Mouse (Mus musculus): ENCODE measurements around the gene Pcbp3. TPM values are rescaled to one million over a fixed set of nuclear protein-coding genes. Genes with fewer than 3 reads are reported as not detected.
A peak's percentile ranks its signal among the peaks of the same experiment; 100 is the strongest.
"Not testable (repeated sequence)": the region's sequence is repeated elsewhere in the genome, so short reads cannot be mapped to it uniquely, and the experiment has no call there.

The Pcbp3 gene
- polyA plus RNA-seq, 1 experiment from 2014 or later, result 15.3 TPM

DNA sequence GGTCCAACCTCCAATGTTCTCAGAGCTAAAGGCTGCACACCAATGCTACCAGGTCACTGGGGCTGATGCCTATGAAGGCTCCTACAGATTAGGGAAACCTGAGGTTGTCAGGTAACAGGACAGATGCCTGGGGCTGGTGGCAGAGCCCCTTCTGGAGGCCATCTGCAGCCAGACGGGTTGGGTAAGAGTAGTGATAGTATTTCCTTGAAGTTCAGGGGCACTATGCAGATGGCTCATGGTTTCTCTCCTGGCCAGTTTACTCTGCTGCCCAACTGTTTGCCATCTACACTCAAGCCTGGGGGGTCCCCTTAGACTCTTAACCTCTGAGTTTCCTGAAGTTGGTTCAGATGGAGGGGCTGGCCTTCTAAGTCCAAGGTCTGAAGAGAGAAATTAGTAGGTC, 195.5 kb downstream of the Pcbp3 start:
- TF ChIP-seq CTCF (IDR thresholded peaks at IDR 0.05; ENCODE audit: low read depth) (no peak), EP300 (optimal IDR thresholded peaks at IDR 0.05) (no peak)
- H3K27me3 ChIP-seq (ENCODE audit: control insufficient read depth, insufficient read depth, low read length), result no peaks in the 10 kb centered on the region
- no peak overlapping the region for H3K27ac ChIP-seq (replicated peaks)
- no peaks in the 10 kb centered on the region for H3K4me1 ChIP-seq (replicated peaks; ENCODE audit: control insufficient read depth, insufficient read depth)
- no peak overlapping the region for H3K9ac ChIP-seq (ENCODE audit: low read length)
- no peak for ATAC-seq (ENCODE audit: low FRiP score, low TSS enrichment)
- H3K4me3 ChIP-seq (ENCODE audit: low read depth, low read length), result no peak overlapping the region
- no peaks in the 10 kb centered on the region for H3K36me3 ChIP-seq (ENCODE audit: control insufficient read depth, insufficient read depth, low read length)
- no peaks in the 10 kb centered on the region for H3K9me3 ChIP-seq (ENCODE audit: control insufficient read depth, low read length)
- no peak overlapping the region for H3K4me2 ChIP-seq (replicated peaks; ENCODE audit: low read depth)
- no peak for DNase-seq (ENCODE audit: low spot score)
- WGBS, result 80% methylated on average over 1 of the region's 1 CpGs

DNA sequence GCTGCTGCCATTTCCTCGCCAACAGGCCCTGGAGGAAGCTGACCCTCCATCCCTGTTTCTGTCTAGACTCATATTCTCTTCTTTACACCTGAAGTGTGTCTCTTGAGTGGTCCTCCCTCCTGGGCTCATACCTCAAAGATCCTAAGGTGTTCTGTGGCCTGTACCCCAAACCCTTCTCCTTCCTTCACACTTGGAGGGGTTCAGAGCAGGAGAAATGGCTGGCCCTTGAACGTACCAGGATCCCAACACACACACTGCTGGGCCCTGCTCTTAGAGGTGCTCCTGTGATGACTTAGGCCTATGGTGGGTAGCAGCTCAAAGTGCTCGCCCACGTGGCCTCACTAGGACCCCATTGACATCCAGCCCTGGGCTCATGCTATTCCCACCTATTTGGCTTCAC, 196.8 kb downstream of the Pcbp3 start:
- Histone ChIP-seq H3K4me1 (replicated peaks; ENCODE audit: control insufficient read depth, insufficient read depth) (no peaks in the 10 kb centered on the region), H3K36me3 (ENCODE audit: control insufficient read depth, insufficient read depth, low read length) (no peaks in the 10 kb centered on the region)

DNA sequence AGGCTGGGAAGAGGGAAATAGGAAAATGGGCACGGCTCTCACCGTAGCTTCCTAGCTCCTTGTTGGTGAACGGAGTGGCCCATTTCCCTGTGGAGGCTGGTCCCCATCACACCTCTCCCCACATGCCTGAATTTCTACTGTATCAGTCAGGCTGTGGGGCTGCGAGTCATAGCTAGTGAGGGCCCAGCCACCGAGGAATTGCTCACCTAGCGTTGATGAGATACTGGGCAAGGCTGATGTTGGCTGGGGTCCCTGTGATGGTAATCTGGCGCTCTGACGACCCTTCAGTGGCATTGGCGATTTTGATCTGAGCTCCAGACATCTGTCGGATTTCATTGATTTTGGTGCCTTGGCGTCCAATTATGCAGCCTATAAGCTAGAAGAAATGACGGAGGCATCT, 198.7 kb downstream of the Pcbp3 start:
- no peak overlapping the region for H3K4me2 ChIP-seq (replicated peaks; ENCODE audit: low read depth)
- no peaks in the 10 kb centered on the region for H3K4me1 ChIP-seq (replicated peaks; ENCODE audit: control insufficient read depth, insufficient read depth)
- no peak overlapping the region for H3K4me3 ChIP-seq (ENCODE audit: low read depth, low read length)
- WGBS, result 89% methylated on average over 12 of the region's 12 CpGs
- H3K36me3 ChIP-seq (ENCODE audit: control insufficient read depth, insufficient read depth, low read length), result no peaks in the 10 kb centered on the region
- no peak overlapping the region for H3K9ac ChIP-seq (ENCODE audit: low read length)
- DNase-seq (ENCODE audit: low spot score) (peak; percentile 4), ATAC-seq (ENCODE audit: low FRiP score, low TSS enrichment) (no peak)
- no peaks in the 10 kb centered on the region for H3K9me3 ChIP-seq (ENCODE audit: control insufficient read depth, low read length)
- no peaks in the 10 kb centered on the region for H3K27me3 ChIP-seq (ENCODE audit: control insufficient read depth, insufficient read depth, low read length)
- H3K27ac ChIP-seq (replicated peaks), result no peak overlapping the region
- no peak for TF ChIP-seq EP300 (optimal IDR thresholded peaks at IDR 0.05)
- TF ChIP-seq CTCF (IDR thresholded peaks at IDR 0.05; ENCODE audit: low read depth), result no peak

More for the DNA sequence above, 196.8 kb downstream of the Pcbp3 start:
- 89% methylated on average over 4 of the region's 4 CpGs for WGBS
- H3K27me3 ChIP-seq (ENCODE audit: control insufficient read depth, insufficient read depth, low read length), result no peaks in the 10 kb centered on the region
- no peak overlapping the region for H3K27ac ChIP-seq (replicated peaks)
- H3K4me3 ChIP-seq (ENCODE audit: low read depth, low read length), result no peak overlapping the region
- no peak overlapping the region for H3K4me2 ChIP-seq (replicated peaks; ENCODE audit: low read depth)
- ATAC-seq (ENCODE audit: low FRiP score, low TSS enrichment) (no peak), DNase-seq (ENCODE audit: low spot score) (no peak)
- no peaks in the 10 kb centered on the region for H3K9me3 ChIP-seq (ENCODE audit: control insufficient read depth, low read length)
- TF ChIP-seq CTCF (IDR thresholded peaks at IDR 0.05; ENCODE audit: low read depth) (no peak), EP300 (optimal IDR thresholded peaks at IDR 0.05) (no peak)
- no peak overlapping the region for H3K9ac ChIP-seq (ENCODE audit: low read length)

DNA sequence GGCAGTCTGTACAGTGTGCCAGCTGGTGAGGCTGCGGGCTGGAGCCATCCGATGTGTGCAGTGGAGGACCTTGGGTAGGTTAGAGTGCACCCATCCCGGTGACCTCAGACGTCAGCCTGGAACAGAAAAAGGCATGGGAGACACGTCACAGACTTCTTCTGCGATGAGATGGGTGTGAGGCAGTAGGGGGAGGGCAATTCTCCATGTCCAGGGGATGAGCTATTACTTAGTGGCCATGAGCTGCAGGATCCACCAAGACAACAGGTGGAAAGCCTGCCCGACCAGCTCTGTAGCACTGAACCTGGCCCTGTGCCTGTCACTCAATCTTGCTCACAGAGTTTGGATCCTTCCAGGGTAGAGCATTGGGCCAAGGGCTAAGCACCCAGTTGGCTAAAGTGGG, 199.3 kb downstream of the Pcbp3 start:
- H3K36me3 ChIP-seq (ENCODE audit: control insufficient read depth, insufficient read depth, low read length), result no peaks in the 10 kb centered on the region
- ATAC-seq (ENCODE audit: low FRiP score, low TSS enrichment) (no peak), DNase-seq (ENCODE audit: low spot score) (peak; percentile 10)
- 80% methylated on average over 7 of the region's 7 CpGs for WGBS
- TF ChIP-seq CTCF (IDR thresholded peaks at IDR 0.05; ENCODE audit: low read depth), result no peak
- no peak for TF ChIP-seq EP300 (optimal IDR thresholded peaks at IDR 0.05)
- no peaks in the 10 kb centered on the region for H3K27me3 ChIP-seq (ENCODE audit: control insufficient read depth, insufficient read depth, low read length)
- no peaks in the 10 kb centered on the region for H3K4me1 ChIP-seq (replicated peaks; ENCODE audit: control insufficient read depth, insufficient read depth)
- H3K9ac ChIP-seq (ENCODE audit: low read length), result no peak overlapping the region
- no peak overlapping the region for H3K27ac ChIP-seq (replicated peaks)
- no peak overlapping the region for H3K4me2 ChIP-seq (replicated peaks; ENCODE audit: low read depth)
- no peak overlapping the region for H3K4me3 ChIP-seq (ENCODE audit: low read depth, low read length)
- no peaks in the 10 kb centered on the region for H3K9me3 ChIP-seq (ENCODE audit: control insufficient read depth, low read length)

DNA sequence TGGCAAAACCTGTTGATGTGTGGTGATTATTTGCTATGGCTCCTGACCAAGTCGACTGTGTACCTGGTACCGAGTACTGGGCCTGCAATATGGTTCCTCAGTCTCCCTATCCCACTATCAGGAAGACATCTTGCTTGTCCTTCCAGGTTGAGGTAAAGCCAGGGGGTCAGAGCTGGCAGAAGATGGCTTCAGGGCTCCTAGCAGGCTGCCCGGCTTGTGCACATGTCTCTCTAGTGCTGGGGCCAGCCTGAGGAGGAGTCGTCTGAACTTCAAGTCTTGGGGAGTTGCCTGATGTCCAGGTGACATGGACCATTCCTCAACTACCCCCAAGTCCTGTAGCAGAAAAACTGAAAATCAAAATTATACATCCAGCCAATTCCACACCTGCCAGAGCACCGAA, 201.8 kb downstream of the Pcbp3 start:
- H3K9ac ChIP-seq (ENCODE audit: low read length), result no peak overlapping the region
- WGBS, result 86% methylated on average over 5 of the region's 5 CpGs
- no peaks in the 10 kb centered on the region for H3K27me3 ChIP-seq (ENCODE audit: control insufficient read depth, insufficient read depth, low read length)
- ATAC-seq (ENCODE audit: low FRiP score, low TSS enrichment) (no peak), DNase-seq (ENCODE audit: low spot score) (no peak)
- no peak overlapping the region for H3K27ac ChIP-seq (replicated peaks)
- no peaks in the 10 kb centered on the region for H3K9me3 ChIP-seq (ENCODE audit: control insufficient read depth, low read length)
- H3K4me3 ChIP-seq (ENCODE audit: low read depth, low read length), result no peak overlapping the region
- H3K4me2 ChIP-seq (replicated peaks; ENCODE audit: low read depth), result no peak overlapping the region
- TF ChIP-seq CTCF (IDR thresholded peaks at IDR 0.05; ENCODE audit: low read depth) (no peak), EP300 (optimal IDR thresholded peaks at IDR 0.05) (no peak)
- no peaks in the 10 kb centered on the region for H3K4me1 ChIP-seq (replicated peaks; ENCODE audit: control insufficient read depth, insufficient read depth)
- H3K36me3 ChIP-seq (ENCODE audit: control insufficient read depth, insufficient read depth, low read length), result no peaks in the 10 kb centered on the region

DNA sequence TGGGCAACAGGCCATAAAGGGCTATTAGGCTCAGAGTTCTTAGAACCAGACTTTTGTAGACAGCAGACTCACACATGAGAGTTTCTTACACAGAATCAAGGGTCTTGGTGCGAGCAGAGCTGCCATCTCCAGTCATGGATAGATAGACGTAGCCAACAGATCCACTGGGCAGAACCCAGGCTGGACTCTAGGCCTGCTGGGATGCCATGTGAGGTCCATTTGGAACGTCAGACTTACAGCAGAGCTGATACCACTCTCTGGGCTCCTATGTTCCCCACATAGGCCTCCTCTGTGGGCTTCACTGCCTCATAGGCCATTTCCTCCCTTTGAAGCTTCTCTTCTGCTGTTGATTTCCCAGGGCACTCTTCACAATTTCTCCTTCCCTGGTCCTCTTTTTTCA, 208.0 kb downstream of the Pcbp3 start:
- no peak overlapping the region for H3K27ac ChIP-seq (replicated peaks)
- H3K4me2 ChIP-seq (replicated peaks; ENCODE audit: low read depth), result no peak overlapping the region
- DNase-seq (ENCODE audit: low spot score) (peak; percentile 8), ATAC-seq (ENCODE audit: low FRiP score, low TSS enrichment) (no peak)
- no peak overlapping the region for H3K4me3 ChIP-seq (ENCODE audit: low read depth, low read length)
- H3K27me3 ChIP-seq (ENCODE audit: control insufficient read depth, insufficient read depth, low read length), result no peaks in the 10 kb centered on the region
- no peaks in the 10 kb centered on the region for H3K36me3 ChIP-seq (ENCODE audit: control insufficient read depth, insufficient read depth, low read length)
- H3K9me3 ChIP-seq (ENCODE audit: control insufficient read depth, low read length), result no peaks in the 10 kb centered on the region
- 95% methylated on average over 3 of the region's 3 CpGs for WGBS
- H3K9ac ChIP-seq (ENCODE audit: low read length), result no peak overlapping the region
- no peaks in the 10 kb centered on the region for H3K4me1 ChIP-seq (replicated peaks; ENCODE audit: control insufficient read depth, insufficient read depth)
- TF ChIP-seq CTCF (IDR thresholded peaks at IDR 0.05; ENCODE audit: low read depth) (no peak), EP300 (optimal IDR thresholded peaks at IDR 0.05) (no peak)

DNA sequence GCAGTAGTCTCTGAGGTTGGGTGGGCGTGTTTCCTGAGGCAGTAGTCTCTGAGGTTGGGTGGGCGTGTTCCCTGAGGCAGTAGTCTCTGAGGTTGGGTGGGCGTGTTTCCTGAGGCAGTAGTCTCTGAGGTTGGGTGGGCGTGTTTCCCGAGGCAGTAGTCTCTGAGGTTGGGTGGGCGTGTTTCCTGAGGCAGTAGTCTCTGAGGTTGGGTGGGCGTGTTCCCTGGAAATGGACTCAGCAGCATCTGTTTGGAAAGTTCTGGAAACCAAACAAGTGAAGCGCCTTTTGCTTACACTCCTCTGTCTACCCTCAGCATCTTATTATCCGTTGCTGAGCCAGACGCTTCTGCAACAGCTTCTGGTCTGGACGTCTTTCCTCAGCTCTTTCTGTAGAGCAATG, 217.4 kb downstream of the Pcbp3 start:
- not testable (repeated sequence) for H3K4me2 ChIP-seq (replicated peaks; ENCODE audit: low read depth); H3K9me3 ChIP-seq (ENCODE audit: control insufficient read depth, low read length); H3K27ac ChIP-seq (replicated peaks); H3K27me3 ChIP-seq (ENCODE audit: control insufficient read depth, insufficient read depth, low read length); H3K4me3 ChIP-seq (ENCODE audit: low read depth, low read length); ATAC-seq (ENCODE audit: low FRiP score, low TSS enrichment); H3K4me1 ChIP-seq (replicated peaks; ENCODE audit: control insufficient read depth, insufficient read depth); H3K36me3 ChIP-seq (ENCODE audit: control insufficient read depth, insufficient read depth, low read length); H3K9ac ChIP-seq (ENCODE audit: low read length); DNase-seq (ENCODE audit: low spot score)
- 43% methylated on average over 11 of the region's 11 CpGs for WGBS

Measured in stomach, postnatal 0 days (tissue).